Mouse (Mus musculus) midbrain, postnatal 0 days (tissue): ENCODE data around the gene Alpl. TPM values are rescaled to one million over a fixed set of nuclear protein-coding genes. Genes with fewer than 3 reads are reported as not detected.

ENCODE experiments used
- ATAC-seq: fragments of 200-750 bp; cut with Nextera tagmentation; 2 replicates; pipeline ENCODE4 v1.8.0; 2017; ENCODE audit warnings: moderate number of reproducible peaks, mild to moderate bottlenecking, moderate TSS enrichment, moderate library complexity; ENCODE audit not compliant: low FRiP score
- DNase-seq: peaks from one replicate; pipeline ENCODE4 v3.0.0-alpha.2; 2015; ENCODE audit warnings: low spot score
- H3K27ac ChIP-seq: fragments of 300-500 bp; sonication (generic); 2 replicates; pipeline ENCODE4 v1.5.1; 2014; ENCODE audit warnings: low read depth, mild to moderate bottlenecking, low read length, mixed read lengths
- H3K27me3 ChIP-seq: fragments of 300-500 bp; sonication (generic); 2 replicates; pipeline ENCODE4 v1.6.1; 2014; ENCODE audit warnings: low read length, control low read depth, mixed read lengths; ENCODE audit not compliant: insufficient read depth
- H3K36me3 ChIP-seq: fragments of 300-500 bp; sonication (generic); 2 replicates; pipeline ENCODE4 v1.6.1; 2014; ENCODE audit warnings: low read length, control low read depth, mixed read lengths; ENCODE audit not compliant: insufficient read depth
- H3K4me1 ChIP-seq: fragments of 300-500 bp; sonication (generic); 2 replicates; pipeline ENCODE4 v1.6.1; 2014; ENCODE audit warnings: mild to moderate bottlenecking, control low read depth, antibody characterized with exemption, low read length, mixed read lengths; ENCODE audit not compliant: insufficient read depth
- H3K4me2 ChIP-seq: fragments of 300-500 bp; sonication (generic); 2 replicates; pipeline ENCODE4 v1.6.1; 2014; ENCODE audit warnings: low read depth, mild to moderate bottlenecking, low read length, mixed read lengths; ENCODE audit not compliant: poor library complexity, severe bottlenecking
- H3K4me3 ChIP-seq: fragments of 300-500 bp; sonication (generic); 2 replicates; pipeline ENCODE4 v1.5.1; 2014; ENCODE audit warnings: low read depth, mild to moderate bottlenecking, low read length, moderate library complexity
- H3K9ac ChIP-seq: fragments of 300-500 bp; sonication (generic); replicated peaks from 2 replicates; pipeline ENCODE4 v1.6.1; 2014; ENCODE audit warnings: mild to moderate bottlenecking, low read length, moderate library complexity, mixed read lengths; ENCODE audit not compliant: poor library complexity, severe bottlenecking
- H3K9me3 ChIP-seq: fragments of 300-500 bp; sonication (generic); 2 replicates; pipeline ENCODE4 v1.6.1; 2016; ENCODE audit warnings: low read length, control low read depth
- CTCF ChIP-seq: IDR thresholded peaks from 2 replicates; pipeline ENCODE4 v1.5.1; 2016; ENCODE audit warnings: antibody characterized with exemption, mild to moderate bottlenecking
- WGBS: fragments of 180-500 bp; shearing (Covaris S2); extraction: QIAGEN DNeasy Blood & Tissue Kit; methylation state at CpG from one replicate; pipeline ENCODE4 v1.1.7; 2014; 5-methylcytosine and 5-hydroxymethylcytosine counted together
- polyA plus RNA-seq: library from polyadenylated mRNA; unstranded; fragments of >200 nt; fragmentation: Nextera tagmentation; extraction: Ambion mirVana; gene quantifications from 2 replicates; pipeline ENCODE4 v1.2.1, GENCODE M21; 2015
- total RNA-seq: library from RNA; depleted of rRNA; stranded (reverse); fragments of >200 nt; gene quantifications from 2 replicates; pipeline ENCODE4 v1.2.3, GENCODE M21; 2014; rRNA removed

Gene Alpl
- 14.3 and 17.9 TPM in 2 replicates for total RNA-seq
- polyA plus RNA-seq, result 16.1 and 19.1 TPM in 2 replicates

DNA sequence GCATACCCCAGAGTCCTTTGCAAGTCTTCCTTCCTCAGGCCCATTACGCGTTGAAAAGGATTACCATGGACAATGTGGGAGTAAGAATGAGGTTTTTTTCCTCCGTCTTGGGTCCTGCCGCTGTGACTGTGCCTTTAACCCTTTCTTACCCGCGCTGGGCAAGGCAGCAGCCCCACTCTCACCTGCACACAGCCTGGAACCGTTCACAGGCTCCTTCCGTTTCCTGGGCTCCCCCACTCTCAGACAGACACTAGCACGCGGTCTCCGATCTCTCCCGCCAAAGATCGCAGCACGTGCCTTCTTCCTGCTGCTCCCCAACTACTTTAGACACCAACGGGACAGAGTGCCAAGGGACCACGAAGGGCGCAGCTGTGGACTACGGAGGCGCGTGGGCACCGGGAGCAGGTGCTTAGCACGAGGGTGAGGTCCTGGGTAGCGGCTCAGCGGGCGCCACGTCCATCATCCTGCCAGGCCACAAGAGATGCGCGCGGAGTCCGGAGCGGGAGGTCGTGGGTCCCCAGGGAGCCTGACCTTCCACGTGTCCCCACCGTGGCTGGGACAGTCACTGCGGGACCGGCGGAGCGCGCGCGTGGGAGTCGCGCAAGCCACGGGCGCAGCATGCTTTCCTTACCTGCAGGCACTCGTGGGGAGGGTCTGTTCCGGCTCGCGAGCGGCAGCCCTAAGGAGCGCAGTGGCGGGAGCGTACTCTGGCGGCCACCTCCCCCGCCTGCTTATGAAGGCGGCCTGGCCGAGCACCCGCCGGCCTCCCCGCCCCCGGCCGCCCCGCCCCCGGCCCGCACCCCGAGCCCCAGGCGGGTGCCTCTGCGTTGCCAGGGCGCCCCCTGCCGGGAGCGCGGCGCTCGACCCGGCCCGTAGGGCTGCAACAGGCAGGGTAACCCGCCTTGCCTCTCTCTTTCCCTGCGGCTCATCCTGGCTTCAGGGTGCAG is at the start of gene Alpl:
TSS of gene Alpl (minus strand) at position 774 of the 947 bp plus-strand sequence.
- under 1% methylated on average over 59 of the region's 78 CpGs for WGBS
- Histone ChIP-seq H3K4me3 (peak within 1 kb of the TSS; percentile 33), H3K4me2 (peak within 1 kb of the TSS; percentile 62), H3K27ac (no peak within 1 kb of the TSS), H3K9ac (peak within 1 kb of the TSS; percentile 5; the same call in 1 of the 2 replicates), H3K9me3 (no peaks in the 10 kb centered on the region), H3K4me1 (peaks cover 6% of the 10 kb centered on the region), H3K27me3 (no peaks in the 10 kb centered on the region), H3K36me3 (no peaks in the 10 kb centered on the region)
- TF ChIP-seq CTCF, result peak; percentile 63
- ATAC-seq, result peak; percentile 75
- peak; percentile 58 for DNase-seq

- H3K36me3 ChIP-seq, result no peaks in the 10 kb centered on the region
- 23% methylated on average over 11 of the region's 11 CpGs for WGBS
- DNase-seq (peak; percentile 83), ATAC-seq (no peak)
- H3K27ac ChIP-seq, result no peak overlapping the region
- TF ChIP-seq CTCF, result peak; percentile 99
- no peaks in the 10 kb centered on the region for H3K9me3 ChIP-seq
- H3K4me3 ChIP-seq, result no peak overlapping the region
- H3K27me3 ChIP-seq, result no peaks in the 10 kb centered on the region
- no peak overlapping the region for H3K9ac ChIP-seq
- no peak overlapping the region for H3K4me2 ChIP-seq
- no peaks in the 10 kb centered on the region for H3K4me1 ChIP-seq
Observed at GRCm38 (mm10) chr4:137844656-137845055, 48.5 kb upstream of the Alpl start.

DNA sequence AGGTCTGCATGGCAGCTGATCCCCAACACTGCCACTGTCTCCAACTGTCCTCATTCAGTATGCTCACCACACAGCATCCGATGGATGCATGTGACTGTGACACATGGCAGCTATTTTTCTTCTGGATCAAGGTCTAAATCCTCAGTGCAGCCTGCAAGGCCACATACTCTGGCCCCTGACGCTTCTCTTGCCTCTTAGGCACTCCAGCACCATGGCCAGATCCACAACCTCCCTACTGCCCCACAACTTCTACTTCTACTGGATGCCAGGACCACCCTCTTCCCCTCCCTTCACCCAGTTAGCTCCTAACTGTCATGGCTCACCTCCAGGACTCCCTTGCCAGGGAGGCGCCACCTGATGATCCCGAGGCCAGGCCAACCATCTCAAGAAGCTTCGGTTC is 43.3 kb upstream of the Alpl start:
- H3K27me3 ChIP-seq, result no peaks in the 10 kb centered on the region
- peaks cover 3% of the 10 kb centered on the region; the same call in 1 of the 2 replicates for H3K4me1 ChIP-seq
- H3K9ac ChIP-seq, result no peak overlapping the region
- no peak overlapping the region for H3K4me2 ChIP-seq
- no peak overlapping the region for H3K27ac ChIP-seq
- DNase-seq (no peak), ATAC-seq (no peak)
- no peak overlapping the region for H3K4me3 ChIP-seq
- no peaks in the 10 kb centered on the region for H3K36me3 ChIP-seq
- TF ChIP-seq CTCF, result no peak
- no peaks in the 10 kb centered on the region for H3K9me3 ChIP-seq
- 81% methylated on average over 5 of the region's 5 CpGs for WGBS

DNA sequence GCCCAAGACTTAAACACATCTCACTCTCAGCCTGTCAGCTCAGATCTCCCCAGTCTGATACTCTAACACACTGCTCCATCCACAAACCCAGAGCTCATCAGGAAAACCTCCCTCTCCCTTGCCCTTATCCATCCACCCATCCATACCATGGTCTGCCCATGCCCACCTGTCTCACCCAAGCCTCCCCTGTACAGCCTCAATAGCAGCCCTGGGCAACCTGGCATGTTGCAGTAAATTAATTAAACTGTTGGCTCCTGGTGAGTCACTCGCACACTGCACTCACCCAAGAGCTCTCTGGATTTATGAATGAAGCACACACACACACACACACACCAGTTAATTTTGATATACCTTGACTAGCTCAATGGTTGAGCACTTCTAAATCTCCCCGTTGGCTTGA is 42.6 kb upstream of the Alpl start:
- no peaks in the 10 kb centered on the region for H3K36me3 ChIP-seq
- no peaks in the 10 kb centered on the region for H3K9me3 ChIP-seq
- no peak overlapping the region for H3K27ac ChIP-seq
- ATAC-seq, result no peak
- H3K4me2 ChIP-seq, result no peak overlapping the region
- H3K4me3 ChIP-seq, result no peak overlapping the region
- no peaks in the 10 kb centered on the region for H3K27me3 ChIP-seq
- 89% methylated on average over 2 of the region's 2 CpGs for WGBS
- peaks cover 3% of the 10 kb centered on the region; the same call in 1 of the 2 replicates for H3K4me1 ChIP-seq
- no peak for TF ChIP-seq CTCF
- no peak for DNase-seq
- no peak overlapping the region for H3K9ac ChIP-seq

- H3K4me3 ChIP-seq, result no peak overlapping the region
- H3K9ac ChIP-seq, result no peak overlapping the region
- H3K36me3 ChIP-seq, result no peaks in the 10 kb centered on the region
- H3K27me3 ChIP-seq, result no peaks in the 10 kb centered on the region
- no peak for TF ChIP-seq CTCF
- no peaks in the 10 kb centered on the region for H3K9me3 ChIP-seq
- H3K4me1 ChIP-seq, result peaks cover 3% of the 10 kb centered on the region; the same call in 1 of the 2 replicates
- DNase-seq (no peak), ATAC-seq (no peak)
- no peak overlapping the region for H3K27ac ChIP-seq
- WGBS, result 83% methylated on average over 8 of the region's 8 CpGs
- H3K4me2 ChIP-seq, result no peak overlapping the region
Observed at GRCm38 (mm10) chr4:137837792-137838191, 41.6 kb upstream of the Alpl start.

DNA sequence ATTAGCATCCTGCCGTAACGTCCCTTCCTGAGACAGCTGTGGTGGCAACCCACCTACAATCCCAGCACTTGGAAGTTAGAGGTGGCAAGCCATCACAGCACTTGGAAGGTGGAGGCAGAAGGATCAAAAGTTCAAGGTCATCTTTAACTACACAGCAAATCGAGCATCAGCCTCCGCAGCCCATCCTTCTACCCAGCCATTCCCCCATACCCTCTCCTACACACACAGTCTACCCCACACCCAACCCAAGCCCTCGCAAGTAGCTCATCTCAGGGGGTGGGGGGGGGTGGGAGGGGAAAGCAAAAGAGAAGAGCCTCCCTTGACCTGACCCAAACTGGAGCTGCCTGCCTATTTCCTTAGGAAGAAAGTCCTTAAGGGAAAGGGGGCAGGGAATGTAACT is 40.6 kb upstream of the Alpl start:
- H3K27ac ChIP-seq, result no peak overlapping the region
- H3K4me3 ChIP-seq, result no peak overlapping the region
- 88% methylated on average over 5 of the region's 5 CpGs for WGBS
- H3K36me3 ChIP-seq, result no peaks in the 10 kb centered on the region
- ATAC-seq (no peak), DNase-seq (no peak)
- H3K27me3 ChIP-seq, result no peaks in the 10 kb centered on the region
- peaks cover 3% of the 10 kb centered on the region; the same call in 1 of the 2 replicates for H3K4me1 ChIP-seq
- no peaks in the 10 kb centered on the region for H3K9me3 ChIP-seq
- no peak for TF ChIP-seq CTCF
- no peak overlapping the region for H3K4me2 ChIP-seq
- no peak overlapping the region for H3K9ac ChIP-seq
